Mouse (Mus musculus) urinary bladder, postnatal 0 days (tissue): ENCODE measurements around the gene Bace1. TPM values are rescaled to one million over a fixed set of nuclear protein-coding genes. Genes with fewer than 3 reads are reported as not detected.

Source experiments
- polyA plus RNA-seq: library from polyadenylated mRNA; unstranded; fragments of >200 nt; fragmentation: Nextera tagmentation; extraction: Ambion mirVana; gene quantifications from 2 replicates; pipeline ENCODE4 v1.2.1, GENCODE M21; 2015

Gene Bace1
- 28.8 and 30.6 TPM in 2 replicates for polyA plus RNA-seq

GRCm38 (mm10) chr9:45838434-45839138, at the start of gene Bace1:
Gene Bace1, plus strand, starts transcription at chr9:45838580.

DNA sequence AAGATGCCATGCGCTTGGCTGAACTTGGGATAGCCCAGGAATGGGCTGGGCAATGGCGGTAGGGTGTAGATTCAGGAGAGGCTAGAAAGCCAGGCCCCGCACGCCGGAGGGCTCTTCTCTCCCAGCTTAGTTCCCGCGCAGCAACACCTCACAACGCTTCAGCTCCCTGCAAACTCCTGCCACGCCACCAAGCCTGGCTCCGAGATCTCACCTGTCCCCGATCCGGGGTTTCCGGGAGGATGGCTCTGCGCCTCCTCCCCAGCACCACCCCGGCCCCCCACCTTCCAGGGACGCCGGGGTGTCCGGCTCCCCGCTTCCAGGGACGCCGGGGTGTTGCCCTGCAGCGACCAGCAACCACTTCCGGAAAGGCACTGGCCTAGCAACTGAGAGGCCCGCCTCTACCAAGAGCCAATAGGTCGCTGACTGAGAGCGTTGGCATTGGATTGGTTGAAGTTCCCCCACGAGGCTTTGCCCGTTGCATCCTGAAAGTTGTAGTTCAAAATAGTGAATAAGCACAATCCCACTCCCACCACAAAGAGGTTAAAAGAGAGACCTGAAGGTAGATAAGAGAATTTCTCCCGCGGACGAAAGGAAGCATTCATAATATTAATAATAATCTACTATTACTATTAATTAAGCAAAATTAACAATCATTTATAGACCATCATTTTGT, 10.0 kb upstream of the Bace1 start, which contains the start of gene Cep164:
Gene Cep164 (minus strand): TSS at position 401 of the 673 bp plus-strand sequence.

GRCm38 (mm10) chr9:45906355-45907077, 68.1 kb downstream of the Bace1 start, which contains the start of the genes Pcsk7 and Rnf214:
Gene Pcsk7, plus strand, starts transcription at chr9:45906497.
Gene Rnf214, minus strand, starts transcription at chr9:45906911.

Other genes starting within 250 kb of the Bace1 start
- 16.4 and 16.6 TPM in 2 replicates for gene Cep164, start 9.9 kb upstream of the Bace1 start, polyA plus RNA-seq
- 13.9 TPM in 2 replicates for gene Pcsk7, start 67.9 kb downstream of the Bace1 start, polyA plus RNA-seq
- gene Rnf214, start 68.3 kb downstream of the Bace1 start, polyA plus RNA-seq = 30.4 and 34.1 TPM in 2 replicates
- gene Tagln, start 97.5 kb downstream of the Bace1 start, polyA plus RNA-seq = 9,920 and 10,210 TPM in 2 replicates
- gene Sidt2, start 116.7 kb downstream of the Bace1 start, polyA plus RNA-seq = 39.7 and 43.7 TPM in 2 replicates
- gene Pafah1b2, start 174.1 kb downstream of the Bace1 start, polyA plus RNA-seq = 88.3 and 107 TPM in 2 replicates
- gene Sik3, start 174.2 kb downstream of the Bace1 start, polyA plus RNA-seq = 7.9 and 8.5 TPM in 2 replicates